Mouse (Mus musculus): Measurements from ENCODE around the gene Adh7. TPM values are rescaled to one million over a fixed set of nuclear protein-coding genes. Genes with fewer than 3 reads are reported as not detected.

Adh7 gene
- polyA plus RNA-seq, 1 experiment = 4.7 TPM

DNA sequence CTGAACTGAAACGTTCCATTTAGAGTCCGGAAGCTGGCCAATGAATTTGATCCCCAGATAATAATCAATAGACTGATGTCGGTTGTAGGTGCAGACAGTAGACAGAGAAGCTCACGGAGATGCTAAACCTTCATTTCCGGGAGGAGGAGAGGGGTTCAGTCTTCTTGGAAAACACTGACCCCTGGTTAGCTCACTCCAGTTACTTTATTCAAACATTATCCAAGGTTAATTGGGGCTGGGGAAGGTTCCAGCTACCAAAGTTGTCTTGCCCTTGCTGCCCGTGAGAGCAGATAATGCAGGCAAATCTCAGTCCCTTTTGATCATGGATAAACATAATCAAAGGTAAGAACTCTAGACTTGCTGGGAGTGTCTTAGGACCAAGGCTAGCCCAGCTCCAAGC, 33.6 kb downstream of the Adh7 start:
- Histone ChIP-seq H3K4me3 (ENCODE audit: control insufficient read depth, low read depth, low read length) (no peak overlapping the region), H3K27me3 (ENCODE audit: control insufficient read depth, insufficient read depth, low read length) (no peaks in the 10 kb centered on the region), H3K36me3 (ENCODE audit: control insufficient read depth, insufficient read depth, low read length) (no peaks in the 10 kb centered on the region), H3K4me1 (ENCODE audit: control insufficient read depth, insufficient read depth, low read length) (no peaks in the 10 kb centered on the region), H3K27ac (ENCODE audit: control insufficient read depth, insufficient read depth, low read depth, low read length) (no peak overlapping the region)
- TF ChIP-seq POLR2A (IDR thresholded peaks at IDR 0.05; ENCODE audit: control insufficient read depth, low read depth, low read length) = no peak
- no peak for TF ChIP-seq CTCF (IDR thresholded peaks at IDR 0.05; ENCODE audit: control insufficient read depth, insufficient read depth, insufficient replicate concordance, low read depth, low read length)

DNA sequence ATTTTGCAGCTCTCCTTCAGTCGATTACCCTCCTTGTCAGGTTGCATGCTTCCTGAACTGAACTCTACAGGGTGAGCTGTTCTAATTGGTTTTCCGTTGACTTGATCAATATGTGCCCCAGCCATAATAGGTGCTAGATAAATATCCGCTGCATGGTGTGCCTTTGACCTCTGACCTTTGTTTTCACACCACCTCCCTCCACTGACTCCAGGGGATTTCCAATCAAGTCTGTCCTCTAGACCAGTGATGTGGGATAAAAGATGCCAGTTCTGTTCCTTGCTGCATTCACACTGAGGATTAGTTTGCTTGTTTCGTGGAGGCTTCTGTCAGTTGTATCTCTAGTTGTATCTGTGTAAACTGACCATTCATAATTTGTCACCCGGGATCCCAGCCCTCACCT, 36.6 kb downstream of the Adh7 start:
- Histone ChIP-seq H3K4me3 (ENCODE audit: control insufficient read depth, low read depth, low read length) (no peak overlapping the region), H3K4me1 (ENCODE audit: control insufficient read depth, insufficient read depth, low read length) (no peaks in the 10 kb centered on the region), H3K36me3 (ENCODE audit: control insufficient read depth, insufficient read depth, low read length) (no peaks in the 10 kb centered on the region), H3K27me3 (ENCODE audit: control insufficient read depth, insufficient read depth, low read length) (no peaks in the 10 kb centered on the region), H3K27ac (ENCODE audit: control insufficient read depth, insufficient read depth, low read depth, low read length) (no peak overlapping the region)
- TF ChIP-seq CTCF (IDR thresholded peaks at IDR 0.05; ENCODE audit: control insufficient read depth, insufficient read depth, insufficient replicate concordance, low read depth, low read length) (no peak), POLR2A (IDR thresholded peaks at IDR 0.05; ENCODE audit: control insufficient read depth, low read depth, low read length) (no peak)

DNA sequence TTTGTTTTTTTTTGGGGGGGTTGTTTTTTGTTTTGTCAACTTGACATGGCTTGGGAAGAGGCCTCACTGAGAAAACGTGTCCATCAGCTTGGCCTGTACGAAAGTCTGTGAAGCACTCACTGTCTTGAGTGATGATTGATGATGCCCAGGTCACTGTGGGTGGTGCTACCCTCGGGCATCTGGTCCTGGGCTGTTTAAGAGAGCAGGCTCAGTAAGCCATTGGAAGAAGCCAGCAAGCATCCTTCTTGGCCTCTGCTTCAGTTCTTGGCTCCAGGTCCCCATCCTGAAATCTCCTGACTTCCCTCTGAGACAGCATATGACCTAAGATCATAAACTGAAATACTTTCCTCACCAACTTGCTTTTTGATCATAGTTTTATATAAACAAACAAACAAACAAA, 37.8 kb downstream of the Adh7 start:
- Histone ChIP-seq H3K36me3 (ENCODE audit: control insufficient read depth, insufficient read depth, low read length) (no peaks in the 10 kb centered on the region), H3K27ac (ENCODE audit: control insufficient read depth, insufficient read depth, low read depth, low read length) (no peak overlapping the region), H3K4me1 (ENCODE audit: control insufficient read depth, insufficient read depth, low read length) (no peaks in the 10 kb centered on the region), H3K27me3 (ENCODE audit: control insufficient read depth, insufficient read depth, low read length) (no peaks in the 10 kb centered on the region), H3K4me3 (ENCODE audit: control insufficient read depth, low read depth, low read length) (no peak overlapping the region)
- no peak for TF ChIP-seq CTCF (IDR thresholded peaks at IDR 0.05; ENCODE audit: control insufficient read depth, insufficient read depth, insufficient replicate concordance, low read depth, low read length)
- TF ChIP-seq POLR2A (IDR thresholded peaks at IDR 0.05; ENCODE audit: control insufficient read depth, low read depth, low read length) = no peak

DNA sequence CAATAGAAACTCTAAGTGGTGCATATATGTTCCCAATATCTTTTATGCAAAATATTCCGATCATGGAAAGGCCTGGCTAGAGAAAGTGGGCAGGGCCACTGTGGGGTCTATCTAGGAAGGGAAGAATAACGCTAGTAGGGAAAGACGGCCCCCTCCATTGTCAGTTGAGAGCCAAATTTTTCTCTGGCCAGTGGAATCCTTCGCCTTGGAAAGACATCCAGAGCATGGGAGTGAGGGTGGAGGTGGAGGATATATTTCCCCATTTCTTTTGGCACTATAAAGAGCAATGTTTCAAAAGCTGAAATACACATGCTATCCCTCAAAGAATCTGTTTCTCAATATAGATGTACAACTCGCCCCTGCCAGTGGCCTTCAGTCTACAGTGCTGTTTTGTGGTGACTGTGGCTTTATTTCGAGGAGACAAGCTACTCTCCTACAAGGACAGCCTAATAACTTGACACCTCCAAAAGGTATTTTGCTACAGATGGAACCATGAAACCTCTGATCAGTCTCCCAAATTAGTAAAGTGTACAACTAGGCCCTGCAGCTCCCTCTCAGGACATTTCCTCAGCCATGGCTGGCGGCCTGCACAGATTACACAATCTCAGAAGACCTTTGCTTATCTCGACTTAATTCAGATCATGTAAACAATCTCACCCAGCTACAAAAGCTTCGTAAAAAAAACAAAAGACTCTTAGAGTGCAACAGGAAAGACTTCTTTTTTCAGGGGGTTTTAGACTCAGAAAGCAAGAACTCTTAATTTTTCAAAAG, 38.4 kb downstream of the Adh7 start:
- H3K36me3 ChIP-seq (ENCODE audit: control insufficient read depth, insufficient read depth, low read length) = no peaks in the 10 kb centered on the region
- H3K27ac ChIP-seq (ENCODE audit: control insufficient read depth, insufficient read depth, low read depth, low read length) = no peak overlapping the region
- TF ChIP-seq POLR2A (IDR thresholded peaks at IDR 0.05; ENCODE audit: control insufficient read depth, low read depth, low read length) = no peak
- no peak for TF ChIP-seq CTCF (IDR thresholded peaks at IDR 0.05; ENCODE audit: control insufficient read depth, insufficient read depth, insufficient replicate concordance, low read depth, low read length)
- H3K27me3 ChIP-seq (ENCODE audit: control insufficient read depth, insufficient read depth, low read length) = no peaks in the 10 kb centered on the region
- no peaks in the 10 kb centered on the region for H3K4me1 ChIP-seq (ENCODE audit: control insufficient read depth, insufficient read depth, low read length)
- no peak overlapping the region for H3K4me3 ChIP-seq (ENCODE audit: control insufficient read depth, low read depth, low read length)

DNA sequence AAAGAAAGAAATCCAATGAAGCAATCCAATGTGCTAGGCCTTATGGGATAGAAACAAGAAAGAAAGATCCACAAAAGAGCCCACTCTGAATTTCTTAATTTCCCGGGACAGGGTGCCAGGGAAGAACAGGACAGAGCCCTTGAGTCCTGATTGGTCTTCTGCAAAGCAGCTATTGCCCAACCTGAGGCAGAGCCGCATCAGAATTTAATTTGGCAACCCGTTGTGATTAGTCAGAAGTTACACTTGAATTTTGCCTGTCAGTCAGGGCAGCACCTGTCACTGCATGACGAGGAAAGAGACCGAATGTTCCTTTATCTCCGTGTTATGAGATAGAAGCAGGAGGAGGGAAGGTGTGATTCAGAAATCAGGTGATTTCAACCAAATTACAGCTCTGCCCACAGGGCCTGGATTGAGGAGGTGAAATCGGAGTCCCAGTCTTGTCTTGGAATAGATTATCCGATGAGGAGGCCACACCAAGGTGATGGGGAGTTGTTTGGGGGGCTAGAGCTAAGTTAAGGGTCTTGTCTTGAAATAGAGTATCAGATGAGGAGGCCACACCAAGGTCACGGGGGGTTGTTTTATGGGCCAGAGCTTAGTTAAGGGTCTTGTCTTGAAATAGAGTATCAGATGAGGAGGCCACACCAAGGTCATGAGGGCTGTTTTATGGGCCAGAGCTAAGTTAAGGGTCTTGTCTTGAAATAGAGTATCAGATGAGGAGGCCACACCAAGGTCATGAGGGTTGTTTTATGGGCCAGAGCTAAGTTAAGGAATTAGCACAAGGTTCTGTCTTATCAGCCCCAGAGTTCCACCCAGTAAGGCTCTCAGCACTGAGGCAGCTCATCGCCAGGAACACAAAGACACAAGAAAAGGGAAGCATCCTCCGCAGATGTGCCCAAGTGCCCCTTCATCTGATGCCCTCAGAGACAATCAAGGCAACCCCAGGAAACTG, 43.4 kb downstream of the Adh7 start, which contains the start of gene Adh1:
TSS of gene Adh1 (plus strand) at position 271 of the 949 bp plus-strand sequence.
- Histone ChIP-seq H3K27ac (ENCODE audit: control insufficient read depth, insufficient read depth, low read depth, low read length) (no peak within 1 kb of the TSS), H3K4me3 (ENCODE audit: control insufficient read depth, low read depth, low read length) (no peak within 1 kb of the TSS), H3K36me3 (ENCODE audit: control insufficient read depth, insufficient read depth, low read length) (no peaks in the 10 kb centered on the region), H3K27me3 (ENCODE audit: control insufficient read depth, insufficient read depth, low read length) (no peaks in the 10 kb centered on the region), H3K4me1 (ENCODE audit: control insufficient read depth, insufficient read depth, low read length) (no peaks in the 10 kb centered on the region)
- TF ChIP-seq POLR2A (IDR thresholded peaks at IDR 0.05; ENCODE audit: control insufficient read depth, low read depth, low read length) (no peak), CTCF (IDR thresholded peaks at IDR 0.05; ENCODE audit: control insufficient read depth, insufficient read depth, insufficient replicate concordance, low read depth, low read length) (no peak)

DNA sequence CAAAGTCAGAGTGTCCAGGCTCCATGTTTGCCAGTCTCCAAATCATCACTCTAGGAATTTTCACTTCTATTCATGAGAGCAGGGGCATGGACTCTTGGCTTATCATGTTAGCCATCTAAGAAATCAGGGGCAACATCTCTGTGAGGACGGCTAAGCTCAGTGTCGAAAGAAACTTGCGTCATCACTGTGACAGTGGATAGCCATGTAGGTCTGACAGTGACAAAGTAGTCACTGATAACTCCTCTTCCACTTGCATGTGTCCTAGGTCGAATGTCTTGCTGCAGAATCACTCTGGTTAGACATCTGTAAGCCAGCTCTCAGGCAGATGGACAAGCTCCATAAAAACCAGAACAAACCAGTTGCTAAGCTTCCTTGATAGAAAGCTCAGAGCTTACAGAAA, 45.0 kb downstream of the Adh7 start:
- no peak overlapping the region for H3K4me3 ChIP-seq (ENCODE audit: control insufficient read depth, low read depth, low read length)
- H3K4me1 ChIP-seq (ENCODE audit: control insufficient read depth, insufficient read depth, low read length) = no peaks in the 10 kb centered on the region
- no peak for TF ChIP-seq CTCF (IDR thresholded peaks at IDR 0.05; ENCODE audit: control insufficient read depth, insufficient read depth, insufficient replicate concordance, low read depth, low read length)
- TF ChIP-seq POLR2A (IDR thresholded peaks at IDR 0.05; ENCODE audit: control insufficient read depth, low read depth, low read length) = no peak
- H3K27ac ChIP-seq (ENCODE audit: control insufficient read depth, insufficient read depth, low read depth, low read length) = no peak overlapping the region
- no peaks in the 10 kb centered on the region for H3K27me3 ChIP-seq (ENCODE audit: control insufficient read depth, insufficient read depth, low read length)
- H3K36me3 ChIP-seq (ENCODE audit: control insufficient read depth, insufficient read depth, low read length) = no peaks in the 10 kb centered on the region
